Comparison of ENCODE assay signal across 8 mouse cellular contexts in the genomic region with DNA sequence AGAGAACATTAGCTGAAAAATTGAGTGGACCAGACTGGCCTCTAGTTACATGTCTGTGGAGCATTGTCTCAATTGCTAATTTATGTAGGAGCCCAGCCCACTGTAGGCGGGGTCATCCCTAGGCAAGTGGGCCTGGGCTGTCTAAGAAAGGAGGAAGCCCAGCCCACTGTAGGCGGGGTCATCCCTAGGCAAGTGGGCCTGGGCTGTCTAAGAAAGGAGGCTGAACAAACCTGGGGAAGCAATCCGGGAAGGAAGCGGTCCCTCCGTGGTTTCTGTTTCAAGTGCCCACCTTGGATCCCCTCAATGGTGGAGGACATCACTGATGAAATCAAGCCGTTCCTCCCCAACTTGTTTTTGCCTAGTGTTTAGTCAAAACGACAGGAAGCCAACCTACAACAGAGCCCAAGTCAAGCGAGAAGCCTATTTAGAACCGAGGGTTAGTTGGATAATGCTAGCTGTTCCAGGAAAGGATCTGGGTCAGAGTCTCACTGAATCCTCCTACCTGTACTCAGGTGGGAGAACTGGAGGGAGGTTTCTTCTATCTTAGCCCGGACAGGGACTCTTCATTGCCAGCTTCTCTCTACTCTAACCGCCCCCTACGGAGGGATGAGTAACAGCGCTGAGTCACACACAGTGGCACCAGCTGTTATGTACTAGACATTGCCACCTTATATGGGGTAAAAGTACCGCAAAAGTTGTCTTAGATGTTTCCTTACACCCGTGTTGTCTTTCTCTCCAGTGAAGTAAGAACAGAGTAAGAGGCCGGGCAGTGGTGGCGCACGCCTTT. TPM values are rescaled to one million over a fixed set of nuclear protein-coding genes. Genes with fewer than 3 reads are reported as not detected.
A peak's percentile ranks its signal among the peaks of the same experiment; 100 is the strongest.
DNase-seq lines count a peak whose midpoint lies in the region; ATAC-seq and TF ChIP-seq lines count a peak whose summit lies in the region.

No protein-coding gene starts in this region.

- ATAC-seq in hematopoietic stem cell, adult 5-6 weeks (replicated peaks in 1 of 2; ENCODE audit: insufficient read depth in 1 of 2, low FRiP score in 2 of 2, low TSS enrichment in 1 of 2, low read depth in 1 of 2, poor library complexity in 2 of 2, severe bottlenecking in 2 of 2) = peak; percentile 46 to 48; a peak in 2 of 4 replicates
- peak; percentile 41; the same call in 1 of the 2 replicates for ATAC-seq in neutrophil, adult 5-6 weeks (ENCODE audit: extremely low read depth, insufficient number of reproducible peaks, low FRiP score, poor library complexity, severe bottlenecking)

- H3K27ac ChIP-seq in kidney, adult 2 months (ENCODE audit: insufficient read depth, low read depth, low read length) = no peak overlapping the region

- peak; percentile 43 for DNase-seq in embryo, embryonic 10 days (ENCODE audit: low spot score)
- no peak for DNase-seq in embryo, embryonic 9.5 days (ENCODE audit: extremely low spot score)
- DNase-seq in right cerebral cortex, postnatal 25 days = peak; percentile 70
- DNase-seq in right cerebral cortex, postnatal 14 days = no peak
- DNase-seq in spleen, postnatal 4 days (ENCODE audit: low spot score in 2 of 2) = no peak
- no peak for DNase-seq in kidney, adult 2 months

- H3K4me1 ChIP-seq in kidney, adult 2 months (ENCODE audit: control insufficient read depth, insufficient read depth, low read length) = no peaks in the 10 kb centered on the region

- no peaks in the 10 kb centered on the region for H3K27me3 ChIP-seq in kidney, adult 2 months (replicated peaks; ENCODE audit: control insufficient read depth, insufficient read depth, low read length)

- no peak for TF ChIP-seq POLR2A in kidney, adult 2 months (IDR thresholded peaks at IDR 0.05; ENCODE audit: low read depth, low read length)

- no peak overlapping the region for H3K4me3 ChIP-seq in kidney, adult 2 months (ENCODE audit: insufficient read depth, low read depth, low read length)

- H3K36me3 ChIP-seq in kidney, adult 2 months (ENCODE audit: control insufficient read depth, insufficient read depth, low read length) = no peaks in the 10 kb centered on the region

- TF ChIP-seq CTCF in kidney, adult 2 months (conservative IDR thresholded peaks at IDR 0.05; ENCODE audit: insufficient read depth, insufficient read length, low read depth, low read length) = no peak

- WGBS in kidney, adult 2 months = 71% methylated on average over 18 of the region's 18 CpGs

RNA-seq across cellular contexts. Expression of a gene that starts 16.6 kb away (rescaled TPM):
- total RNA-seq in hematopoietic stem cell, adult 5-6 weeks (2017) = 1.8 and 2.5 TPM in 2 replicates
- total RNA-seq in neutrophil, adult 5-6 weeks (2017) = 0.61 and 0.93 TPM in 2 replicates
- polyA plus RNA-seq in kidney, adult 2 months (2012; rRNA removed) = 0.23 and 0.30 TPM in 2 replicates

RNA-seq across cellular contexts. Expression of a gene that starts 24.8 kb away (rescaled TPM):
- total RNA-seq in hematopoietic stem cell, adult 5-6 weeks (2017) = 52.4 and 53.1 TPM in 2 replicates
- 13.3 and 18.4 TPM in 2 replicates for total RNA-seq in neutrophil, adult 5-6 weeks (2017)
- polyA plus RNA-seq in kidney, adult 2 months (2012; rRNA removed) = 30.9 and 33.0 TPM in 2 replicates

RNA-seq across cellular contexts. Expression of a gene that starts 28.6 kb away (rescaled TPM):
- total RNA-seq in hematopoietic stem cell, adult 5-6 weeks (2017) = 20.5 and 38.3 TPM in 2 replicates
- total RNA-seq in neutrophil, adult 5-6 weeks (2017) = 69.1 and 100 TPM in 2 replicates
- 168 and 211 TPM in 2 replicates for polyA plus RNA-seq in kidney, adult 2 months (2012; rRNA removed)

Comparison
In these comparisons a context has a peak if more than half of its experiments do, and no peak if none do; other contexts are left out.
1. DNase-seq: peak in embryo, embryonic 10 days (single experiment) and right cerebral cortex, postnatal 25 days (single experiment); none in embryo, embryonic 9.5 days (single experiment), right cerebral cortex, postnatal 14 days (single experiment), spleen, postnatal 4 days (0 of 2) and kidney, adult 2 months (single experiment).